Mouse (Mus musculus) Patski (cell line): ENCODE measurements at regions not wholly inside any gene's neighbourhood (a gene's known extent, or its start where the extent isn't known, plus 50 kb on each side); places are given as distances from the start of the nearest gene placed in this dataset.

ENCODE experiments used
- ATAC-seq: fragments of 100-300 bp; one replicate; pipeline ENCODE4 v1.8.0; 2021
- CTCF ChIA-PET: fragments of 350-600 bp; sonication (Branson Sonifier 250); formaldehyde crosslinking; loops from one replicate; lab custom pipeline; 2022; ENCODE audit warnings: inconsistent platforms; lab: Charles Lee
- POLR2A ChIA-PET: fragments of 350-600 bp; sonication (Branson Sonifier 250); formaldehyde crosslinking; loops from one replicate; lab custom pipeline; 2022; ENCODE audit warnings: antibody characterized with exemption, inconsistent platforms; lab: Charles Lee
- DNase-seq: peaks from one replicate; pipeline ENCODE4 v3.0.0-alpha.2; 2011; ENCODE audit warnings: low read depth, low spot score
- H3K27me3 ChIP-seq: fragments of 371-371 bp; one replicate; pipeline ENCODE4 v1.5.1; 2021
- CTCF ChIP-seq: fragments of 100-300 bp; IDR thresholded peaks from one replicate; pipeline ENCODE4 v1.5.1; 2021
- in situ Hi-C: fragments of 300-500 bp; cut with MboI; formaldehyde crosslinking; loops from 3 replicates; pipeline ENCODE4 v1.11.1; 2018; ENCODE audit warnings: low pct_unique_long_range_greater_than_20kb, mixed read lengths

DNA sequence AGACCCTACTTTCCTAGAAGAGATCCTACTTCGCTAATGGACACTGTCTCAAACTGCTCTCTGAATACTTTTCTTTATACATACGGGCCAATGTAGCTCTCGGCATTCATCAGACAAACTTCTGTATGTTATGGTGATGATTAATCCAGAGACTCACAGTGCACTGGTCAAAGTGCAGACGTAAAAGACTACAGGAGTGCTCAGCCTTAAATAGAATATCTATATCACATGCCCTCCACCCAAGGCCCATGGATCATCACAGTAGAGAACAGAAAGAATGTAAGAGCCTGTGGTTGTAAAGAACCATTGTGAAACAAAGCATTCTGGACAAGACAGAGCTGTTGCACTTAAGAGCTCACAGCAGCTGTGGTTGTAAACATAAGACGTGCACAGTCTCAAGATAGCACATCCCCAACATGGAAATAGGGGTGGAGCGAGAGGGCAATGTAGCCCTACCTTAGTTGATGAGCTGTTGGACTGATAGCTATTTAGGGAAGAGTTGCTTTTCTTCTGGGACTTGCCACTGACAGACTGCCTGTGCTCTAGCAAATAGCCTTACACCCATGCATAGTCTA lies 110.0 kb upstream of the Fat1 start:
- ChIA-PET CTCF (interaction anchor here (2.3 kb wide), 1 partner anchor 10 kb away, joined by 4 read pairs; no protein-coding TSS in a partner anchor), POLR2A (no interaction called here)
- TF ChIP-seq CTCF = no peak
- in situ Hi-C loops = no loop called here
- DNase-seq (no peak), ATAC-seq (no peak)
- no peaks in the 10 kb centered on the region for H3K27me3 ChIP-seq

DNA sequence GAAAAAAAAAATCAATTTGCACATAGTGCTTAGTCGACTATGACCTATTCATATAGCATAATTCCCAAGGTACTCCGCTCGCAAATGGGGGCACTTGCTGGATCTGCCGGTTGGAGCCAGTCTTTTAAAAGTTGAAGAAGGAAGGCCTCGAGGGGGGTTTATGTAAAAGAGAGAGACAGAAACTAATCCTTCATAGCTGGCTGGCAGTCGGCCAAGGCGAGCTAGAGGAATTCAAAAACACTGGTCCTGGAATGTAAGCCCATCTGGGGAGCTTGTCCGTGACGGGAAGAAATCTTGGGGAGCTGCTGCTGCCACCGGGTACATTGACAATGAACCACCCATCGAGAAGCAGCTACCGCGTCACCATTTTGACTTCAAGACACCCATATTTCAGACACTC lies 108.3 kb upstream of the Fat1 start:
- ATAC-seq = peak; percentile 85
- CTCF ChIA-PET = interaction anchor here (0.9 to 1.8 kb wide), 6 partner anchors 11 to 63 kb away, joined by 3 to 5 read pairs (median 3); no protein-coding TSS in a partner anchor
- no peak for TF ChIP-seq CTCF
- POLR2A ChIA-PET = no interaction called here
- H3K27me3 ChIP-seq = no peaks in the 10 kb centered on the region
- in situ Hi-C loops = no loop called here
- DNase-seq = peak; percentile 53

DNA sequence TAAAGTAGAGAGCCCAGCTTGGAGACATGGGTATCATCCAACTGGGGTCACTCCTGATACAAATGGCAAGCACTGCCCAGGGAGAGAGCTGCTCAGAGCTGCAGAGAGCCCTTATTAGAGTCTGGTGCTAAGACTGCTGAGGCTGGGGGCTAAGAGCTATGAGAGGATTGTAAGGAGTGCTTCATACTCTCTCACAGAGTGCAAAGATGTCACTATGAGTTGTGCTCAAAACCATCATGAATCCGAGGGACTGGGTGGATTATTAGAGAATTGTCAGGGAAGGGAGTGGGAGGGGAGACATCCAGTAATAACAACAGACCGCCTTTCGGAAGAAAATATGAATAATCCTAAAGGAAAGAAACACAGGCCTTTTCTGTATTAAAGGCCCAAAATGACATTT lies 107.2 kb upstream of the Fat1 start:
- ATAC-seq (no peak), DNase-seq (no peak)
- no peak for TF ChIP-seq CTCF
- in situ Hi-C loops = no loop called here
- H3K27me3 ChIP-seq = no peaks in the 10 kb centered on the region
- CTCF ChIA-PET = interaction anchor here (0.9 to 1.5 kb wide), 3 partner anchors 10 to 27 kb away, joined by 3 to 5 read pairs (median 4); no protein-coding TSS in a partner anchor
- POLR2A ChIA-PET = no interaction called here

GRCm38 (mm10) chr8:44838431-44838830 lies 96.8 kb upstream of the Fat1 start:
- peak; percentile 24 for DNase-seq
- in situ Hi-C loops = no loop called here
- TF ChIP-seq CTCF = no peak
- ChIA-PET POLR2A (no interaction called here), CTCF (interaction anchor here (1.1 kb wide), 2 partner anchors 11 to 33 kb away, joined by 3 to 4 read pairs; no protein-coding TSS in a partner anchor)
- ATAC-seq = no peak
- H3K27me3 ChIP-seq = no peaks in the 10 kb centered on the region

DNA sequence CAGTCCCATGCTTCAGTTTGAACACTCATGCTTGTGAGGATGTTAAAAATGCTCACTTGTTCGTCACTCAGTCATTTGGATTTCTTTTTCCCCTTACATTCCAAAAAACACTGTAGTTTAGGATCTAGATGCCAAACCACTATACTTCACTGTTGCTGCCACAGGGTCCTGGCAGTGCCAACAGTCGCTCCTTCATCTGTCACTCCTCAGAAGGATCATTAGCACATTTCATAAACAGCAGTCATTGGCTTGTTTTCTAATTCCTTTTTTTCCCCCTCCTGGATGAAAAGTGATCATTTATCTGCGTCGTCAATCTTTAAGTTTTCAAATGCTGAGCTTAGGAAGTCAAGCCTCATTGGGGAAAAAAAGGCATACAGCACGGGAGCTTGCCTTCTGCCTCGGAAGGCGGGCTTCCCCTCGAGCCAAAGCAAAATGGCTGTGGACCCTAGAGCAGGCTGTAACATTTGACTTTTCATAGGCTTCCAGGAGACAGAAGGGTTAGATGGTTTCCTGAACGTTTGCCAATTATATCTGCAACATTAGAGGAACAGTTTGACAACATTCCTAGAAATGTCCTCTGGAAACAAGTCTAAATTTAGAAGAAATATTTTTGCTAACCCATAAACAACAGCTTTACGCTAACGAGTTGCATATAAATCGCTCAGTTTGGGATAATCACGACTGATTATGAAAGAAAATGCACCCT lies 95.6 kb upstream of the Fat1 start:
- H3K27me3 ChIP-seq = no peaks in the 10 kb centered on the region
- no peak for TF ChIP-seq CTCF
- CTCF ChIA-PET = interaction anchor here (1.9 kb wide), 1 partner anchor 13 kb away, joined by 5 read pairs; no protein-coding TSS in a partner anchor
- ATAC-seq (no peak), DNase-seq (no peak)
- POLR2A ChIA-PET = interaction anchor here (1.0 kb wide), 1 partner anchor 95 kb away, joined by 3 read pairs; no protein-coding TSS in a partner anchor
- in situ Hi-C loops = no loop called here

DNA sequence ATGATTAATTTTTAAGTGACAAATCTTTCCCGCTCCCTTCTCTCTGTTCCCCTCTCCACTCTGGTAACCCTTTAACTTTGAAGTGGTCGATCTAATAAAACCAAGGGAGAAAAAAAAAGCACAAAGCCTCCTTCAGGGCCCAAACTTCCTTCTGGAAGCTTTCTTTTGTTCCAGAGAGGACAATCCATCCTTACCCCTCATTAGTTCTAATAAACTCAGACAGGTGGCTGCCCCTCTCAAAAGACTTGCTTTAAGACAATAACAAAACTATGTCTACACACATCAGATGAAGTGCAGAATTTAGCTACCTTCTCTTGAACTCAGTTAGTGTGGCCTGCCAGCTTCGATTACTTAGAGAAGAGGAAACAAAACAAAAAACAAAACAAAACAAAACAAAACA lies 94.6 kb upstream of the Fat1 start:
- H3K27me3 ChIP-seq = no peaks in the 10 kb centered on the region
- no peak for DNase-seq
- POLR2A ChIA-PET = interaction anchor here (0.6 kb wide), 1 partner anchor 30 kb away, joined by 3 read pairs; no protein-coding TSS in a partner anchor
- in situ Hi-C loops = no loop called here
- no peak for ATAC-seq
- CTCF ChIA-PET = interaction anchor here (1.9 kb wide), 1 partner anchor 12 kb away, joined by 5 read pairs; no protein-coding TSS in a partner anchor
- TF ChIP-seq CTCF = no peak

DNA sequence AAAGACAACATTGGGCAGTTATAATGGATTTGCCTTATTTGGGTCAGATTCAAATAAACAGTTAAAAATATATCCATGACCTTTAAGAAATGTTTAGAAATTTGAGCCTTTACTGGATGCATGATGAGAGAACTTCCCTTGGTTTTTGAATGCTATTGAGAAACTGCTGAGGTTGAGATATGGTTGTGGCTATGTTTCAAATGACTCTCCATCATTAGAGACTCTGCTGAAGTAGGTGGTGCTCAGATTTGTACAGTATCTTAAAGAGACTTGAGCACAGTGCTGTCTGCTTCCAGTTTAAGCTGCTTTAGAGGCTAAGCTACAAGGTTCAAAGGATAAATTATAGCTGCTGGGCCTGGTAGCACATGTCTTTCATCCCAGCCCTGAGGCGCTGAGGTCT lies 90.9 kb upstream of the Fat1 start:
- ChIA-PET POLR2A (no interaction called here), CTCF (no interaction called here)
- in situ Hi-C loops = no loop called here
- no peak for DNase-seq
- H3K27me3 ChIP-seq = no peaks in the 10 kb centered on the region
- no peak for ATAC-seq
- TF ChIP-seq CTCF = no peak

DNA sequence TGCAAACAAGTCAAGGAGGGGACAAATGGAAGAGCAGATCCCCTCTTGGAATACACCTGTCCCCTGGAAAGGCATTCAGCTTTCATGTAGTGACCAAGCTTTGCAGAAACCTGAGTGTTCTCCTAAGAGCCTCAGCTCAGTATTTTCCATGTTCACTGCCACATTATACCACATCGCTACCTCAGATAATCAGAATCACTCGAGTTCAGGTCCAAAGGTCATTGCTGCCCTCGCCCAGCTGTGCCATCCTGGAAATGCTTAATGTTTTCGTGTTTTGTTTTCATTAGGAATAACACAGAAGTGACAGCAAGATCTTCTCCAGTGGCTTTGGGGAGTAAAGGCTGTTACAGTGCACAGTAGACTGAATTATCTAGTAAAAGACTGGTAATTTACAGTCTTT lies 83.0 kb upstream of the Fat1 start:
- ChIA-PET POLR2A (no interaction called here), CTCF (interaction anchor here (1.7 kb wide), 1 partner anchor 12 kb away, joined by 5 read pairs; no protein-coding TSS in a partner anchor)
- in situ Hi-C loops = no loop called here
- no peaks in the 10 kb centered on the region for H3K27me3 ChIP-seq
- ATAC-seq = no peak
- DNase-seq = no peak
- TF ChIP-seq CTCF = no peak

DNA sequence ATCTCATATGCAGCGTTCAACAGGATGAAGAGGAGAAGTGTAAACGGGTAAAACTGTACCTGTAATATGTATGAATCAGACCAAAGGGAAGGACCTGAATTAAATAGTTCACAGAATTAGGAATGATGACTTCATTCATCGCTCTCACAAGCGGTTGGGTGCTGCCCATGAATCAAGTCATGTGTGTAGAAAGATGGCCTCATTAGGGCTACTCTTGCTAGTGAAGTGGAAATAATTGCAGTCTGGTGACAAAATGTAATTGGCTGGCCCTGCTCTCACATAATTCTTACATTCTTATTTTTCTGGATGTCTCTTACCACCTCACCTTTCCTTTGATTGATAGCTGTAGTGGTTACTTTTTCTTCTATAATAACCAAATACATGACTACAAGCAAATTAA lies 80.1 kb upstream of the Fat1 start:
- H3K27me3 ChIP-seq = no peaks in the 10 kb centered on the region
- DNase-seq (peak; percentile 28), ATAC-seq (peak; percentile 79)
- TF ChIP-seq CTCF = no peak
- POLR2A ChIA-PET = no interaction called here
- CTCF ChIA-PET = interaction anchor here (0.9 to 1.2 kb wide), 3 partner anchors 9 to 79 kb away, joined by 3 read pairs; partner anchors contain the start of gene Fat1
- in situ Hi-C loops = no loop called here

DNA sequence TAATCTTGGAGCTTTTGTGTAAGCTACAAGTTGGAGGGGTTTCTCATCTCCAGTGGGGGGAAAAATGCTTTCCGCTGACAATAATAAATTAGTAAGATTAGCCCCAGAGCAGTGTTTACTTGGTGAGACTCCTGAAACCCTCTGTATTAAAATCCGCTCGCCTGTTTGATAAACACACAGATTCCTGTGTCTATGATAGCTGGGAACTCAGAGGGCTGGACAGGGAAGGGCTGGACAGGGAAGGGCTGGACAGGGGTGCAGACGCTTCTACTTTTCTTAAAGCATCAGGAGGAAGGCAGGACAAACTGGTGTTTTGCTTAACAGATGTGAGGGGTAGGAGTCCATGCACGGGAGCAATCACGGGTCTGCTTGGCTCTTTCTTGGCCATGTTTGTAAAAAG lies 68.0 kb upstream of the Fat1 start:
- in situ Hi-C loops = no loop called here
- TF ChIP-seq CTCF = no peak
- POLR2A ChIA-PET = no interaction called here
- H3K27me3 ChIP-seq = no peaks in the 10 kb centered on the region
- ATAC-seq (no peak), DNase-seq (no peak)
- CTCF ChIA-PET = no interaction called here

DNA sequence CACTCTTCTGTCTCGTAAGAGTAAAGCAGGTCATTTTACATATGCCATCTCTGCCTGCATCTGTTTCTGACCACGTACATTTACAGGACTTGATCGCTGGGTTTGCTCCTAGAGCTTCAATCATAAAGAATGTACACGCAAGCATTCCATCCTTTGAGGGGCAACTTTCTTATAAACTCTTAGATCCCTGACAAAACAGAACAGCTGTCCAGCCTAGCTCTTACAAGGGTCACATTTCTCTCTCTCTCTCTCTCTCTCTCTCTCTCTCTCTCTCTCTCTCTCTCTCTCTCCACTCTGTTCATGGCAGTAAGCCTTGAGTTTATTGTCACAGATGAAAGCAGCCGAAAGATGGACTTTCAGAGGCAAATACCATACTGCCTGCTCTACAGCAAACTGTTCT lies 67.6 kb upstream of the Fat1 start:
- in situ Hi-C loops = no loop called here
- ChIA-PET CTCF (no interaction called here), POLR2A (no interaction called here)
- no peak for TF ChIP-seq CTCF
- ATAC-seq (no peak), DNase-seq (no peak)
- H3K27me3 ChIP-seq = no peaks in the 10 kb centered on the region
